Mouse (Mus musculus) liver, adult (tissue): ENCODE results near the gene Cpne5.

Experiments used
- GATA4 ChIP-seq: IDR thresholded peaks from 2 replicates; pipeline ENCODE4 v1.6.1; 2014; ENCODE audit warnings: mild to moderate bottlenecking, low read length; ENCODE audit not compliant: insufficient replicate concordance

Gene Cpne5

DNA sequence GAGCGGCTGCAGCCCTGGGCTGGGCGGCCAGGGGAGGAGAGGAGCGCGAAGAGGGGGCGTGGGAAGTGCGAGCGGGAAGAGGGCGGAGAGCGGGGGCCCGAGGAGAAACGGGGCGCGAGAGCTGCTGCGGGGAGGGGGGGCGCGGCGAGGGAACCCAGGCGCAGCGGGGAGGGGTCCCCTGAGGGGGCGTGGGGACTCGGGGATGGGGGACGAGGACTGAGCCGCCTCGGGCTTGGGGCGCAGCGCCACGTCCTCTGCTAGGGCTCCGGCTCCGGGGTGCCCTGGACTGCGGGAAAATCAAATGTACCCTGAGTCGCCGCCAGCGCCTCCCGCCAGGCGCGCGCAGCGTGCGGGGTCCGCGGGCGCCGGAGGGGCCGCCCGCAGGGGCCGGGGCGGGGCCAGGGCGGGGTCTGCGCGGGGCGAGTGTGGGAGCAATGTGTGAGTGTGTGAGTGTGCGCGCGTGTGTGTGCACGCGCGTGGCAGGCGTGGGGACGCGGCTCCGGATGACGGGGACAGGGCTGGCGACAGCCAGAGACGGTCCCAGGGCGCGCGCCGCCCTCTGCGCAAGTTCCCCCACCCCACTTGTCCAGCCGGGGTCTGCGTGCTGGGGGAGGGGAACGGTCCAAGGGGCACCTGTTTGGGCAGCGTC is at the start of gene Cpne5:
Cpne5 (minus strand) TSS at position 396 of the 649 bp plus-strand sequence.
- no peak for TF ChIP-seq GATA4

DNA sequence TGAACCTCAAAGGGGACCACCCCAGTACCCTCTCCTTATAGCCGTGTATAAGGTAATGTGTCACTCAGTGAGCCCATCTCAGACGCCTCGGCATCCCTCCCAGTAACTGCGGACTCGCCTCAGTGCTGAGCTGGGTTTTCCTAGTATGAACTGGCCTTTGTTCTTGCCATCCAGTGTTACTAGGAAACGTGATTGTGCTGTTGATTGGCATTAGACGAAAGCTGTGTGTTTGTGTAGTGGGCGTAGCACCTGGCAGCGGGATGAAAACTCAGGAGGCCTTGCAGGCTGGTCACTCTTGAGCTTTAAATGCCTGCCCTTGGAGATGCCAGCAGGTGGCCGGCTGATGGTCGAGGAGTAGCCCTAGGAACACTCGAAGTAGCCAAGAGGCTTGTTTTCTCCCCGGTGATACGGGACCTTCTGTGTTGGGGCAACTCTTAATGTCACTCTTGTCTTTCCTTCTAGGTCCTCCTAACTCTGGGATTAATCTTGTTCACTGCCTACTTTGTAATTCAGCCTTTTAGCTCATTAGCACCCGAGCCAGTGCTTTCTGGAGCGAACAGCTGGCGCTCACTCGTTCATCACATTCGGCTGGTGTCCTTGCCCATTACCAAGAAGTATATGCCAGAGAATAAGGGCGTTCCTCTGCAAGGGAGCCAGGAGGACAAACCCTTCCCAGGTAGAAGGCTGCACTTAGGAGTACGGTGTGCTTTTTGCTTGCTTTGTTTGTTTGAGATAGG is 44.4 kb upstream of the Cpne5 start:
- no peak for TF ChIP-seq GATA4

DNA sequence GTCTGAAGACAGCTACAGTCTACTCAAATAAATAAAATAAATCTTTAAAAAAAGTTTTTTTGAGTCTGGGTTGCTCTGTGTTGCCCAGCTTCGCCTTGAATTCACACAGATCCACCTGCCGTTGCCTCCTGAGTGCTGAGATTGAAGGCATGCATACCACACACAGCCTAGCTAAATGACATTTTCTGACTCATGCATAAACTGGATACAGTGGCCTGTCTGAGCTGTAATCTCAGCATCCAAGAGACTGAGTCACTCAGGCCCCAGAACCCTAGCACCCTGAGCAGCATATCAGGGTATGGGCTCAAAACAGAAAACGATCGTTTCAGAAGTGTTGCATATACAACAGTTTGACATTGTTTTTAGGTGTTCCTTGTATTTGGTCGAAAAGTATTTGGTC is 43.6 kb upstream of the Cpne5 start:
- no peak for TF ChIP-seq GATA4

DNA sequence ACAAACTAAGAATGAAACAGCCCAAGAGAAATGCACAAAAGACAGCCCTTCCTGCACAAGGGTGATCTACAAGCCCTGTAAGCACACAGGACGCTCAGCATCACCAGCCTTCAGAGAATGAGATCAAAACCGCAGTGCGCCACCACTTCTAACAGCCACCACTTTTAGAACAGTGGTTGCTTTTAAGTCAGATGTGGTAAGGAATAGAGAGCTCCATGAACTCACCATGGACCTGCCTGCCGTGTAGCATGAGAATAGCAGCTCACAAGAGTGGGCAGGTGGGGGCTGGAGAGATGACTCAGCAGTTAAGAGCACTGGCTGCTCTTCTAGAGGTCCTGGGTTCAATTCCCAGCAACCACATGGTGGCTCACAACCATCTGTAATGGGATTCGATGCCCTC is 42.5 kb upstream of the Cpne5 start:
- no peak for TF ChIP-seq GATA4

DNA sequence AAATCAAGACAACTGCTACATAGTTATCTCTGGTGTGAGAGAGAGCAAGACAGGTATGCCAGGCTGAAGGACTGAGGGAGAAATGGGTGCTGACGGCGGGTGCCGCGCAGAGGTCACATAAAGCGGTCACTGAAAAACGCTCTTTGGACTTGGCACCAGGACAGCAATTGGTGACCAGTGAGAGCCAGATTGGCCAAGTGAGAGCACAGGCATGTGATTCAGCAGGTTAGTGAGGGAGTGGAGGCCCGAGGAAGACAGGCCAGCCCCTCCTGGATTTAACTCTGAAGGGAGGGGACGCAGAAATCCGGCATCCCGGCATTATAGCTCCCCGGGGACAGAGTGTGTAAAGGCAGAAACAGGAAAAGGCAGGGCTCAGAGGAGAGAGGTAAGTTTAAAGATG is 35.9 kb upstream of the Cpne5 start:
- no peak for TF ChIP-seq GATA4

DNA sequence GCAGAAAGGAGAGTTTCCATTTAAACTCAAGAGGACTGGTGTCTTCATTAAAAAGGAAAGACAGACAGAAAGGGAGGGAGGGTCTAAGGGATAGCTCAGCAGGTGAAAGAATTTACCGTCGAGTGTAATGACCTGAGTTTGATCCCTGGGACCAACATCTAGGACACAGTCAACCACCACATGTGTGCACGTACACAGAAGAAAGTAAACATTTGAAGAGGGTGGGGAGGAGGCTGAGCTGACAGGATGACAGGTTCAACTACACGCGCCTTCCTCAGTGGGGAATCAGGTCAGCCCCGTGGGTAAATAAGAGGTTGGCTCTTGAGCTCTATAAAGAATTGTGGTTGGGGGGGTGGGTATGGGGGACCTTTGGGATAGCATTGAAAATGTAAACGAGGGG is 35.2 kb upstream of the Cpne5 start:
- no peak for TF ChIP-seq GATA4

DNA sequence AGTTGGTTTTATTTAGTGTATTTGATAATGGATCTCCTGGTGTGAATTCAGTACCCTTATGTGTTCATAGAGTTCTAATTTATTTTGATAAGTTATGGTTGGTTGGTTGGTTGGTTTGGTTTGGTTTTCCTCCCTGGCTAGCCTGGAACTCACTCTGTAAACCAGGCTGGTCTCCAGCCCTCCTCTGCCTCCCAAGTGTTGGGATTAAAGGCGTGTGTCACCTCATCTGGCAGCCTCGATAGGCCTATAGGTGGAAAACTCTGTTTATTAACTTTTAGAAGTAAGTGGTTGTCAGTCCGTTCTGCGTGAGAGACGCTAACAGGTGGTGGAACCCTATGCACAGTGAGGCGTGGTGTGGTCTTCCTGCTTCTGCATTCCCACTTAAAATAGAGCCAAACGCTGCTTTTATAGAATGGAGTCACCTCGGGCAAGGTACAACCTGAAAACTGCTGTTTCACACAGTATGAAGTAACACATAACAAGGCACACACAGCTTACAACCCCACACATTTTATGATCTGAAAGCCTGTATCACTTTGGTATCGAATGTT is 32.3 kb upstream of the Cpne5 start:
- TF ChIP-seq GATA4, result no peak

DNA sequence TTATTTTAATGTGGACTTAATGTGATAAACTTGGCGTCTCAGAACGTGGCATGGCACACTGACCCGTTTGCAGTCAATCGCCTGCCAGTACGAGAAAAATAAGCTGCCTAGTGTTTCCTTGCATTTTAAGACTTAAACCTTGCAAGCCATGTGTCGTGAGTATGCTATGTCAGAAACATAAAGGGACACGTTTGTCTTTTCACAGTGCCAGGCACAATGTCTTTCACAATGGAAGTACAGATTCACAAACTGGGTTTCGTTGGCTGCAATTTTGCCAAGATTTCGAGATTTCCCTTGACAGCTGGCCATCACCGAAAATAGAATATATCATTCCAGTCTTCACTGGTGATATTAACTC is 31.4 kb upstream of the Cpne5 start:
- TF ChIP-seq GATA4, result no peak

DNA sequence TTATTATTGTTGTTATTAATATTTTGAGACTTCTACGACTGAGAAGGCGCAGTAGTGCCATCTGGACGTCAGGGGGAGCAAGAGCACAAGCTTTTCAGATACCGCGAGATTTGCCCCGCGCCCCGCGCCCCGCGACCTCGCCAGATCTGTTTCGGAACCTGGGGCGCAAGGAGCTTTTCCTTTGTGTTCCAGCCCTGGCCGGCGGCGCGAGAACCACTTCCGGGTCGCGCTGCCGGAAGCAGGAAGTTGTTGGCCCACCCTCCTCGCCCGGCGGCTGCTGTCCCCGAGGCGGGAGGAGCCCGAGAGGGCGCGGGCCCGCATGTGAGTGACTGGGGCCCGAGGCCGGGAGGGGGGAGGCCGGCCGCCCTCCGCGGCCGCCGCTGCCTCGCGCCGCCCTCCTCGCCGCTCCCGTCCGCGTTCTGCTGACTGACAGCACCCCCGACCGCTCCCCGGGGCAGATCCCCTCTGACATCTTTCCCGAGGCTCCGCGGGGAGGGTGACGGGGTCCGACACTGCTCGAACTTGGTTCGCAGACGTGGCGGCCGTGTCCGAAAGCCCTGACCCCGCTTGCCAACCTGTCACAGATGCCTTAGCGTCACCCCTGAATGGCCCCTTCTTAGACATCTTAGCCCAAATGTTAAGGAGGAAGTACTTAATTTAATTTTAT is 30.8 kb upstream of the Cpne5 start, which contains the start of gene BC004004:
BC004004 (plus strand) TSS at position 107 of the 667 bp plus-strand sequence.
- peak; percentile 64; the same call in 1 of the 2 replicates for TF ChIP-seq GATA4

DNA sequence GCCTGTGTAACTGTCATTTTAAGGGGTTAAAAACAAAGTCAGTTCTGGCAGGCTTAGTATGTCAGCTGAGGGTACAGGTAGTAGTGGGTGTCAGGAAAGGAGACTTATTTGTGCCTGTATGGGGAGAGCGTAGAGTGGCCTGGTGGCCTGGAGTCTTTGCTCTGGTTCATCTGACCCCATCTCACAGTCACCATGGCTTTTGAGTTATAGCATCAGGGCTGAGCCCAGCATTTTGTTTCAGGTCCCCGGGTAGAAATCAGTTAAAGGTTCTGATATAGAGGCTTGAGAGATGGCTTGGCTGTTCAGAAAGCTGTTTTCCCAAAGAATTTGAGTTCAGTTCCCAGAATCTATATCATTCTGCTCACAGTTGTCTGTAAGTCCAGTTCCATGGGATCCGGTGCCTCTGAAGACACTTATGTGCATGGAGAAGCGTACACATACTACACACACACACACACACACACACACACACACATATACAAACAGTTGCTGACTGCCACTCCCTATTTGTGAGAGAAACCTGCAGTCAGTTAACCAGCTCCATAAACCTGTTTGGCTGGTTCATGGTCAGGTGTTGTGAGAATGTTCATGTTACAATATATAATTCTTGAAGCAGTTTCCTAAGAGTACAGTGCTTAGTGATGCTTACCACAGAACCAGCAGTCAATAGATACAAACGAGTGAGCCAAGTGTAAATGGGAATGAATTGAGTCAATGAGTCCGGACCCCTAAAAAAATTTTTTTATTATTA is 30.1 kb upstream of the Cpne5 start:
- TF ChIP-seq GATA4, result no peak

DNA sequence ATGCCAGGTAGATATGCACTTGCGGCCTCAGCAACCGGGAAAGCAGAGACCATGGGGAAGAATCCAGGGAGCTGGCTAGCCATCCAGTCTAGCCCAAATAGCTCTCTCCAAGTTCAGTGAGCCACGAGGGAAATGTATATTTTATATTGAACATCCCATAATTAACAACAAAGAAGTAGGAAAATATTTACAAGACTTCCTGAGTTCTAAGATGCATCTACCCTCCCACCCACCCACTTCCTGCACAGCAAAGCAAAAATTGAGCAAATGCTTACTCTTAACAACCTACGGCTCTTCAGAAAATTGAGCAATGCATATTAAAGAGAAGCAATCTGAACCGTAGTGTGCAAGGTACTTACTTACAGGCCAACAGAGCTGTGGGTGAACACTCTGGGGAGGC is 26.8 kb upstream of the Cpne5 start:
- no peak for TF ChIP-seq GATA4

DNA sequence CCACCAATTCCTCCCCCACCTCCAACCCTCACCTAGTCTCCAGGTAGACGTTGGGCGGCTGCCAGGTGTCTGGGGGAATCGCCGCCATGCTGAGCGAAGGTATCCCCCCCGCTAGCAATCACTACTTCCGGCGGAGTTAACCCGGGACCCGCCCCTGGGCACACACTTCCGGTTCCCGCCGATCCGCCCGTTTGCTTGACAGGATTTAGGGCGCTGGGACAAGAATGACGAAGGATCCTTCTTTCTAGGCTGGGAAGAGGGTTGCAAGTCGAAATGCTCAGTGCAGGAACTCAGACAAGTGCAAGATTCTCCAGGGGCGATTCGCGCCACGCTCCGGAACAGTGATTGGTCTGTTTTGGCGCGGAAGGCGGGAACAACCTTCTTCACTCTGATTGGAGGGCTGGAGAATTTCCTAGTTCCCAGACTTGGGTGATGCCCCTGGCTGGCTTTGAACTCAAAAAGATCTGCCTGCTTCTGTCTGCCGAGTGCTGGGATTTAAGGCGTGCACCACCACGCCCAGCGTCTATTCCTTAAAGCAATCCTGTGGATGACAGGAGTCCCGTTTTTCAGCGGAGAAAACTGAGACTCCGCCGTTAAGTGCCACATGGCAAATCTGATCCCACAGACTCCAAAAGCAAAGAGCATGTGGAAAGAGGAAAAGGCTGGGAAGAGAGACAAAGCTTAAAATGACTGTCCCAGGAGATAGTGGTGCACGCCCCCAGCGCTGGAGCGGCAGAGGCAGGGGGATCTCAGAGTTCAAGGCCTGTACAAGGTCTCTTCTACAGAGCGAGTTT is 26.1 kb upstream of the Cpne5 start, which contains the start of gene Ppil1:
Ppil1 (minus strand) TSS at position 347 of the 794 bp plus-strand sequence.
- no peak for TF ChIP-seq GATA4

DNA sequence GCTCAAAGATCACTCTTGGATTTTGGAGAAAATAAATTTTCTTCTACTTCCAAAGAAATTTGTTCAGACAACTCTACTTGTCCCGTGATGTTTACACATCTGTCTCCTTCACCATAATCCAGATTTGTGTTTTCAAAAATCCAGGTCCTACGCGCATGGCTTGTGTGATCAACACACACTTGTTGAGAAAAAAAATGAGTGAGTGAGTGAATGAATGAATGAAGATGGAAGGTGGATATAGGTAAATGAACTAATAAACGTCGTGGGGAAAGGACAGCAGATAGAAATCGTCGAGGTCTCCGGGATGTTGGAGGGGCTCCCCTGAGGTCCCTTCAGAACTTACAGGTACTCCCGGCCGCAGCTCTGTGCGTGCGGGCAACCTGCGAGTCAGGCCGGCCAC is 25.4 kb upstream of the Cpne5 start:
- TF ChIP-seq GATA4, result no peak

DNA sequence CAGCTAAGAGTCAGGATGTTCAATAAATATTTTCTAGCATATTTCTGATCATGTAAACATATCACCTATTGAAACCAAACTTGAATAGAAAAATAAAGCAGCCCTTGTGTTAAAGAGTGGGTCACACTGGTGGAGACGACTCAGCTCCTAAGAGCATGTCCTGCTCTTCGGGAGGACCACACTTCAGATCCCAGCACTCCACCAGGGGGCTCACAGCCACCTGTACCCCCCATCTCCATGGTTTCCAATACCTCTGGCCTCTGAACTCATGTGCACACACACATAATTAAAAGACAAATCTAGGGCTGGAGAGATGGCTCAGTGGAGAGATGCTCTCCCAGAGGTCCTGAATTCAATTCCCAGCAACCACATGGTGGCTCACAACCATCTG is 24.3 kb upstream of the Cpne5 start:
- no peak for TF ChIP-seq GATA4
